Mouse (Mus musculus) Patski (cell line): ENCODE measurements around the gene Ces1f. TPM values are rescaled to one million over a fixed set of nuclear protein-coding genes. Genes with fewer than 3 reads are reported as not detected.

Experiments
- ATAC-seq: fragments of 100-300 bp; one replicate; pipeline ENCODE4 v1.8.0; 2021
- CTCF ChIA-PET: fragments of 350-600 bp; sonication (Branson Sonifier 250); formaldehyde crosslinking; loops from one replicate; lab custom pipeline; 2022; ENCODE audit warnings: inconsistent platforms; lab: Charles Lee
- POLR2A ChIA-PET: fragments of 350-600 bp; sonication (Branson Sonifier 250); formaldehyde crosslinking; loops from one replicate; lab custom pipeline; 2022; ENCODE audit warnings: antibody characterized with exemption, inconsistent platforms; lab: Charles Lee
- DNase-seq: peaks from one replicate; pipeline ENCODE4 v3.0.0-alpha.2; 2011; ENCODE audit warnings: low read depth, low spot score
- H3K27me3 ChIP-seq: fragments of 371-371 bp; one replicate; pipeline ENCODE4 v1.5.1; 2021
- CTCF ChIP-seq: fragments of 100-300 bp; IDR thresholded peaks from one replicate; pipeline ENCODE4 v1.5.1; 2021
- in situ Hi-C: fragments of 300-500 bp; cut with MboI; formaldehyde crosslinking; loops from 3 replicates; pipeline ENCODE4 v1.11.1; 2018; ENCODE audit warnings: low pct_unique_long_range_greater_than_20kb, mixed read lengths
- polyA plus RNA-seq: library from polyadenylated mRNA; unstranded; gene quantifications from one replicate; pipeline ENCODE4 v1.2.3, GENCODE M21; 2021

Gene Ces1f
- polyA plus RNA-seq, result not detected

- no peaks in the 10 kb centered on the region for H3K27me3 ChIP-seq
- TF ChIP-seq CTCF, result no peak
- ChIA-PET POLR2A (no interaction called here), CTCF (no interaction called here)
- in situ Hi-C loops, result no loop called here
- ATAC-seq, result no peak
- no peak for DNase-seq
Observed at GRCm38 (mm10) chr8:93279556-93279955, at the start of gene Ces1f. TSS of gene Ces1f (minus strand) at chr8:93279747.

- TF ChIP-seq CTCF, result no peak
- ChIA-PET CTCF (no interaction called here), POLR2A (no interaction called here)
- ATAC-seq (no peak), DNase-seq (no peak)
- H3K27me3 ChIP-seq, result no peaks in the 10 kb centered on the region
- in situ Hi-C loops, result no loop called here
Observed at GRCm38 (mm10) chr8:93325123-93325522, 45.6 kb upstream of the Ces1f start.

GRCm38 (mm10) chr8:93317031-93317430 is 37.5 kb upstream of the Ces1f start:
- in situ Hi-C loops, result no loop called here
- no peak for TF ChIP-seq CTCF
- no peaks in the 10 kb centered on the region for H3K27me3 ChIP-seq
- ATAC-seq, result no peak
- ChIA-PET CTCF (interaction anchor here (0.8 kb wide), 1 partner anchor 12 kb away, joined by 3 read pairs; no protein-coding TSS in a partner anchor), POLR2A (no interaction called here)
- no peak for DNase-seq

- no peak for ATAC-seq
- DNase-seq, result no peak
- CTCF ChIA-PET, result no interaction called here
- H3K27me3 ChIP-seq, result no peaks in the 10 kb centered on the region
- in situ Hi-C loops, result no loop called here
- POLR2A ChIA-PET, result no interaction called here
- no peak for TF ChIP-seq CTCF
Observed at GRCm38 (mm10) chr8:93315557-93315956, 36.0 kb upstream of the Ces1f start.

DNA sequence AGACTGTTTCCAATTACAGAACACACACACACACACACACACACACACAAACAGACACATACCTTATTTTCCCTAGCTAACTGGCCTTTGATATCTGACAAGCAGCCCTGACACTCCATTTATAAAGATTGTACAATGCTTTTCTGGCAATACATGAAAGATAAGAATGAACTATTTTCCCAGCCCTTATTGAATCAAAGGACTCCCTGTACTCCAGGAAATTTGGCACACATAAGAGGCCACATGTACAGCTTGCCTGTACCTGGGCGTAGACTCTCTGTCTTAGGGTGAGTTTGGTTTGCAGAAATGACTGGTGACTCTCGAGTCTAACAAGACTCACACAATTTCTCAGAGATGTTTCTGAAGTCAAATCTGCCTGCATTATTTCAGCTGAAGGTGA is 4.3 kb upstream of the Ces1f start:
- POLR2A ChIA-PET, result no interaction called here
- in situ Hi-C loops, result no loop called here
- no peak for TF ChIP-seq CTCF
- DNase-seq (no peak), ATAC-seq (no peak)
- CTCF ChIA-PET, result no interaction called here
- no peaks in the 10 kb centered on the region for H3K27me3 ChIP-seq

DNA sequence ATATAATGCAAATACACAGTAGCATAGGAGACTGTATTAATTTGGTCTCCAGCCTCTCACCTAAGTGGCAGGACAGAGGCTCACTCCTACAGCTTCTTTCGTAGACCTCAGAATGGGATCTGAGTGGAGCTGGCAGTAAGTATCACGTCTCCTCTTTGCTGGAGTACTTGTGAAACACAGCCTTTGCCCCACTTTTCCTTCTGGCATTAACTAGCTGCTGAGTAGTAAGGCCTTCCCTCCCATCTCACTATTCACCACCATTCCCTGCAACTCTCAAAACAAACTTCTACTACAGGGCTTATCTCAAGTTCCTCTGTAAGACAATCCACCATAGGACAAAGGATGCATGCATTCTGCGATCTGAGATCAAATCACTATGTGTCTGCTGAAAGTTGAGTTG is 2.8 kb upstream of the Ces1f start:
- no peak for ATAC-seq
- in situ Hi-C loops, result no loop called here
- no peak for DNase-seq
- POLR2A ChIA-PET, result no interaction called here
- no peak for TF ChIP-seq CTCF
- no peaks in the 10 kb centered on the region for H3K27me3 ChIP-seq
- CTCF ChIA-PET, result interaction anchor here (1.3 kb wide), 1 partner anchor 9 kb away, joined by 4 read pairs; no protein-coding TSS in a partner anchor

DNA sequence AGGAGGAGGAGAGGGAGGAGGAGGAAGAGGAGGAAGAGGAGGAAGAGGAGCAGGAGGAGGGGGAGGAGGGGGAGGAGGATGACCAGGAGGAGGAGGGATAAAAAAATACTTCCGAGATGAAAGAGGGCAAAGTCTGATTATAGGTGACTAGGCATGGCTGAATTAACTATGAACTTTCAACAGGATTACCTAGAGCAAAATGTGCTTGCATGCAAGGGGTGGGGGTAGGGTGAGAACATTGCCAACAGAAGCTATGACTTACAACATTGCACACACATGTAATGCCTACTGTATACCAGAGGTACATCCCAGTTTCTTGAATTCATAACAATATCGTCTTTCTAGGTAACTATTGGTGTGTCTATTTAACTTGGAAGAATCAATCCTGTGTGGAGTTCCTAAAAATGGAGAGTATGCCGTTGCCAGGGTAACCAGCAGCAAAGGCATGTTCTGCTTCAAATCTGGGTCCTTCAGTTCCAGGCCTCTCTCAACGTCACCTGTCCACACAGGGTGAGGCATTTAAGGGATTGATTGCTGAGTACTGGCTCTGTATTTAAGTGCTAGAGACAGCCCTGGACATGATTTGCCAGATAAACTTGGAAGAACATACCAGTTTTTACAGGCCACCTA is 1.3 kb downstream of the Ces1f start:
- ChIA-PET CTCF (interaction anchor here (0.7 kb wide), 1 partner anchor 103 kb away, joined by 3 read pairs; no protein-coding TSS in a partner anchor), POLR2A (no interaction called here)
- in situ Hi-C loops, result no loop called here
- TF ChIP-seq CTCF, result no peak
- no peak for DNase-seq
- ATAC-seq, result no peak
- H3K27me3 ChIP-seq, result no peaks in the 10 kb centered on the region

DNA sequence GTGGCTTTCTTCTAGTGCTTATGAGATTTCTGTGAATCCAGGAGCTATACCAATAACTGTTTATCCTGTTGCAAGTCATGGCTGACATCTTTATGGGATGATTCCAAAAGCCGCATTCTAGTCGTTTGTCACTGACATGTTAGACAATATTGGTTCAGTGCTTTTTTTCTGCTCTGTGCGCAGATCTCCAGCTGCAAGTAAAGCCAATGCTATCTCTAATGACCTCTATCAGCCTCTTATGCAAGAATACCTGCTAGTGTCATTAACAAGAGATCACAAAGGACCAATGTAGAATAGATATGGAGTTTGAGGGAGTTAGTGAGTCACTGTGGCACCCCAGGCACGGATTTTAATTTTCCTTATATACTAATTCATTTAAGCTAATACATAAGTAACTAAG is 4.9 kb downstream of the Ces1f start:
- CTCF ChIA-PET, result interaction anchor here (1.1 kb wide), 1 partner anchor 10 kb away, joined by 3 read pairs; no protein-coding TSS in a partner anchor

GRCm38 (mm10) chr8:93273321-93273720 is 6.2 kb downstream of the Ces1f start:
- DNase-seq (no peak), ATAC-seq (no peak)
- no peaks in the 10 kb centered on the region for H3K27me3 ChIP-seq
- ChIA-PET CTCF (interaction anchor here (1.4 kb wide), 1 partner anchor 9 kb away, joined by 4 read pairs; no protein-coding TSS in a partner anchor), POLR2A (interaction anchor here (0.6 kb wide), 1 partner anchor 313 kb away, joined by 3 read pairs; the partner anchor contains the start of gene Slc6a2)
- in situ Hi-C loops, result no loop called here
- no peak for TF ChIP-seq CTCF

More for the DNA sequence above, 4.9 kb downstream of the Ces1f start:
- no peaks in the 10 kb centered on the region for H3K27me3 ChIP-seq
- DNase-seq (no peak), ATAC-seq (no peak)
- in situ Hi-C loops, result no loop called here
- POLR2A ChIA-PET, result no interaction called here
- TF ChIP-seq CTCF, result no peak

DNA sequence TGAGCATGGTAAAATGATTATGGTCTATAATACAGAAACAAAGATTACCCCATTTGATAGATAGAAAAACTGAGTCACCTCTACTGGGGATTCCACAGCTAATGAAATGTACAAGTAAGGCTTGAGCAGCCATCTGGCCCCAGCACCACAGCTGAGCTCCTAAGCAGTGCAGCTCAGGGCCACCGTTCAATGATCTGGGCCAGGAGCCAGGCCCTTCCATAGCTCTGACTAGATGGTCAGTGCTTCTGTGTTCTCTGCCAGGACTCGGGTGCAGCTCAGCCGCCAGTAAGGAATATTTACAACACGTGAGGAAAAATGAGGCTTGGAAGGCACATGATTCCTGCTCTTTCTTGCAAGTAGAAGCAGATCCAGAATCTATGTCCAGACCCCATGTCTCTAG is 6.9 kb downstream of the Ces1f start:
- in situ Hi-C loops, result no loop called here
- DNase-seq, result no peak
- CTCF ChIA-PET, result interaction anchor here (1.4 kb wide), 1 partner anchor 10 kb away, joined by 4 read pairs; no protein-coding TSS in a partner anchor
- ATAC-seq, result no peak
- POLR2A ChIA-PET, result no interaction called here
- no peaks in the 10 kb centered on the region for H3K27me3 ChIP-seq
- no peak for TF ChIP-seq CTCF

DNA sequence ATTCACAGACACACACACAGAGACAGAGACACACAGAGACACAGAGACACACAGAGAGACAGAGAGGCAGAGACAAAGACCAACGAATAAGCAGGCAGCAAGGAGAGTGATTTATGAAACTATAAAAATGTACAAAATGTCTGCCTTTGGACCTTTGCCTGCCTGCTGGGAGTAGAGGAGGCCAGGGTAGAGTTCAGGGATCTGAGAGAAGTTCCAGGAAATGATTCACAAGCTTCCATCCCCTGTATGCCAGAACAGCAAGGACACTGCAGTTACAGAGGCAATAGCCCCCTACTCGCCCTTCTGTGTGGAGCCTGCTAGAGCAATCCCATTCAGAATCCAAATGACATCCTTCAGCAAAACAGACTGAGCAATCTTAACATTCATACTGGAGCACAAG is 18.1 kb downstream of the Ces1f start:
- no peak for TF ChIP-seq CTCF
- ATAC-seq, result no peak
- DNase-seq, result no peak
- in situ Hi-C loops, result no loop called here
- CTCF ChIA-PET, result no interaction called here
- H3K27me3 ChIP-seq, result peaks cover 34% of the 10 kb centered on the region
- POLR2A ChIA-PET, result no interaction called here
